Mouse (Mus musculus) lung, embryonic 16.5 days (tissue): Measurements from ENCODE around the gene Egfem1. TPM values are rescaled to one million over a fixed set of nuclear protein-coding genes. Genes with fewer than 3 reads are reported as not detected.

Experiments used
- ATAC-seq: fragments of 200-750 bp; cut with Nextera tagmentation; 2 replicates; pipeline ENCODE4 v1.8.0; 2017; ENCODE audit warnings: low read depth, mild to moderate bottlenecking, moderate library complexity
- H3K27ac ChIP-seq: fragments of 300-500 bp; sonication (generic); 2 replicates; pipeline ENCODE4 v1.5.1; 2014; ENCODE audit warnings: mild to moderate bottlenecking, control low read depth, low read length
- H3K27me3 ChIP-seq: fragments of 300-500 bp; sonication (generic); 2 replicates; pipeline ENCODE4 v1.6.1; 2014; ENCODE audit warnings: low read depth, low read length, mixed read lengths; ENCODE audit not compliant: control insufficient read depth, insufficient read depth
- H3K36me3 ChIP-seq: fragments of 300-500 bp; sonication (generic); 2 replicates; pipeline ENCODE4 v1.6.1; 2014; ENCODE audit warnings: low read length; ENCODE audit not compliant: control insufficient read depth, insufficient read depth
- H3K4me1 ChIP-seq: fragments of 300-500 bp; sonication (generic); replicated peaks from 2 replicates; pipeline ENCODE4 v1.6.1; 2014; ENCODE audit warnings: low read length, mixed read lengths; ENCODE audit not compliant: control insufficient read depth, insufficient read depth
- H3K4me2 ChIP-seq: fragments of 300-500 bp; sonication (generic); 2 replicates; pipeline ENCODE4 v1.6.1; 2014; ENCODE audit warnings: low read depth, low read length, control low read depth
- H3K4me3 ChIP-seq: fragments of 300-500 bp; sonication (generic); 2 replicates; pipeline ENCODE4 v1.5.1; 2014; ENCODE audit warnings: mild to moderate bottlenecking, low read length, control low read depth
- H3K9ac ChIP-seq: fragments of 300-500 bp; sonication (generic); 2 replicates; pipeline ENCODE4 v1.6.1; 2014; ENCODE audit warnings: low read length, control low read depth
- H3K9me3 ChIP-seq: fragments of 300-500 bp; sonication (generic); 2 replicates; pipeline ENCODE4 v1.6.1; 2016; ENCODE audit warnings: low read length; ENCODE audit not compliant: control insufficient read depth
- WGBS: fragments of 180-500 bp; shearing (Covaris S2); extraction: QIAGEN DNeasy Blood & Tissue Kit; methylation state at CpG from one replicate; pipeline ENCODE4 v1.1.7; 2014; 5-methylcytosine and 5-hydroxymethylcytosine counted together
- polyA plus RNA-seq: library from polyadenylated mRNA; unstranded; fragments of >200 nt; fragmentation: Nextera tagmentation; extraction: Ambion mirVana; gene quantifications from 2 replicates; pipeline ENCODE4 v1.2.1, GENCODE M21; 2015

Gene Egfem1
- polyA plus RNA-seq, 1 experiment from 2014 or later = 18.5 TPM

- Histone ChIP-seq H3K27me3 (no peaks in the 10 kb centered on the region), H3K4me3 (no peak overlapping the region), H3K4me1 (no peaks in the 10 kb centered on the region), H3K9ac (no peak overlapping the region), H3K4me2 (no peak overlapping the region), H3K9me3 (no peaks in the 10 kb centered on the region), H3K27ac (no peak overlapping the region), H3K36me3 (no peaks in the 10 kb centered on the region)
- 45% methylated on average over 2 of the region's 2 CpGs for WGBS
- ATAC-seq = no peak
These were observed 619.3 kb downstream of the Egfem1 start for GRCm38 (mm10) chr3:29701126-29701525.

- H3K9me3 ChIP-seq = no peaks in the 10 kb centered on the region
- 88% methylated on average over 2 of the region's 2 CpGs for WGBS
- no peak overlapping the region for H3K4me3 ChIP-seq
- no peaks in the 10 kb centered on the region for H3K36me3 ChIP-seq
- H3K27ac ChIP-seq = no peak overlapping the region
- H3K4me1 ChIP-seq = no peaks in the 10 kb centered on the region
- no peak overlapping the region for H3K4me2 ChIP-seq
- no peaks in the 10 kb centered on the region for H3K27me3 ChIP-seq
- no peak overlapping the region for H3K9ac ChIP-seq
- ATAC-seq = no peak
These were observed 625.0 kb downstream of the Egfem1 start for GRCm38 (mm10) chr3:29706816-29707215.

GRCm38 (mm10) chr3:29707467-29707866 lies 625.6 kb downstream of the Egfem1 start:
- Histone ChIP-seq H3K4me1 (no peaks in the 10 kb centered on the region), H3K9me3 (no peaks in the 10 kb centered on the region), H3K4me2 (no peak overlapping the region), H3K9ac (no peak overlapping the region), H3K36me3 (no peaks in the 10 kb centered on the region), H3K27me3 (no peaks in the 10 kb centered on the region), H3K4me3 (no peak overlapping the region), H3K27ac (no peak overlapping the region)
- 71% methylated on average over 1 of the region's 1 CpGs for WGBS
- no peak for ATAC-seq

GRCm38 (mm10) chr3:29726376-29726967 lies 644.6 kb downstream of the Egfem1 start:
- no peaks in the 10 kb centered on the region for H3K27me3 ChIP-seq
- H3K4me2 ChIP-seq = no peak overlapping the region
- ATAC-seq = no peak
- H3K36me3 ChIP-seq = no peaks in the 10 kb centered on the region
- WGBS = 62% methylated on average over 8 of the region's 8 CpGs
- H3K9me3 ChIP-seq = no peaks in the 10 kb centered on the region
- no peaks in the 10 kb centered on the region for H3K4me1 ChIP-seq
- no peak overlapping the region for H3K9ac ChIP-seq
- H3K27ac ChIP-seq = no peak overlapping the region
- H3K4me3 ChIP-seq = no peak overlapping the region

DNA sequence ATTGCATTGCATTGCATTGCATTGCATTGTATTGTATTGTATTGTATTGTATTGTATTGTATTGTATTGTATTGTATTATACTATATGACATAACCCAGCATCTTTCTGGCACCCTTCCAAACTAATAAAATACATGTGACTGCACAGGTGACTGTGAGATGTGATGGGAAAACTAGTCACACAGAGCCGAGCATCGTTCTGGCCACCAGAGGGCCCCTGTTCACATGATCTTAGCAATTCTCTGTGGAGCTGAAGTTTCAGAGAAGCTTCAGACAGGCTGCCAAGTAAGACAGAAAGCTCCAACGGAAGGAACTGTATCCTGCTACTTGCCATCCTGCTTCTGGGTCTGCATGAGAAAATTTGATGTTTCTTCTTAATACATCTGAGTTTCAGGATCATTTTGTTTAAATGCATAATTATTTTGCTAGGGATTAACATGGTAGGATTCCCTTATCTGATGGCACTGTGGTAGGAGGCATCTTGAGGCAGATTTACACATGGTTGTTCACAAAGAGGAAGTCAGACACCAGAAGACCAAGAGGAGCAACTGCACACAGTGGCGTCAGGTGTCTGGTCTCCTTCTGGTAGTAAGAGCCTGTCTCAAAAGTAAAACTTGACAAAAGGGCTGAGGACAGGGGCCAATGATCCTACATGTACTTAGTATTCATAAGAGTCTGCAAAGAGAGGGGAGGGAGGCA lies 648.4 kb downstream of the Egfem1 start:
- no peak overlapping the region for H3K4me2 ChIP-seq
- H3K36me3 ChIP-seq = no peaks in the 10 kb centered on the region
- WGBS = 12% methylated on average over 4 of the region's 4 CpGs
- no peak for ATAC-seq
- H3K27ac ChIP-seq = no peak overlapping the region
- H3K9me3 ChIP-seq = no peaks in the 10 kb centered on the region
- no peaks in the 10 kb centered on the region for H3K4me1 ChIP-seq
- H3K4me3 ChIP-seq = no peak overlapping the region
- H3K9ac ChIP-seq = no peak overlapping the region
- H3K27me3 ChIP-seq = no peaks in the 10 kb centered on the region

DNA sequence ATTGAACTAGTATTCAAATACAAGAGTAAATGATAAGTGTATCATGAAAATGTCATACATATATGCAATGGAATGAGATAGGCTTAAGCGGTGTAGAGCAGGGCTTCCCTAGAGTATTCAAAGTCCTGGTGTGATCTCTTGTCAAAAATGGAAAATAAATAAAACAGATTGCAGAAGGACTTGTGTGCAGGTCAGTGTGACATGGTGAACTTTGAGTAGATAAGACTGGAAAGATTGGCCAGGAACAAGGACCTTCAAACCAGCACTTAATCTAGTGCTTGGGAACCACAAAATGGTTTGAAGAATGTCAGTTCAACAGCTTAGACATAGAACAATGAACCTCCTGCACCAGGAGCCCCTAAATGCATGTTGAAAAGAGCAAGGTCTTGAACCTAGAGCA lies 649.7 kb downstream of the Egfem1 start:
- Histone ChIP-seq H3K4me1 (no peaks in the 10 kb centered on the region), H3K36me3 (no peaks in the 10 kb centered on the region), H3K27me3 (no peaks in the 10 kb centered on the region), H3K9ac (no peak overlapping the region), H3K27ac (no peak overlapping the region), H3K4me2 (no peak overlapping the region), H3K9me3 (no peaks in the 10 kb centered on the region), H3K4me3 (no peak overlapping the region)
- 82% methylated on average over 1 of the region's 1 CpGs for WGBS
- ATAC-seq = no peak

DNA sequence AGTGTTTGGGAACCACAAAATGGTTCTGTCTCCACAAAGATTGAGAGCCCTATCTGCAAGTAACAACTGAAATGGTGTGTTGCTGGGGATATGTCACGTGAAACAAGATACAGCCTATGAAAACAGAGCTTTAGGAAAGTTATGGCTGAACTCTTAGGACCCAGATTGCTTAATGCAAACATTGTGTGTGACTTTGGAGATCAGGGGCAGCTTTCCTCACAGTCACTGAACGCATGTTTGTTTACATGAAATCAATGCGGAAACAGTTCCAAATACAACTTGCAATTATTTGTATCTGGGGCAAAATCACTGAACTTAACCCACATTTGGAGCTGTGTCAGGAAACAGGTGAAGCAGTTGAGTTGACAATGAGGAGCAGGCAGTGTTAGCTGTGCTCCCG lies 650.8 kb downstream of the Egfem1 start:
- WGBS = 32% methylated on average over 4 of the region's 4 CpGs
- H3K9me3 ChIP-seq = no peaks in the 10 kb centered on the region
- ATAC-seq = no peak

GRCm38 (mm10) chr3:29734251-29734650 lies 652.4 kb downstream of the Egfem1 start:
- ATAC-seq = no peak
- Histone ChIP-seq H3K27me3 (no peaks in the 10 kb centered on the region), H3K9me3 (no peaks in the 10 kb centered on the region), H3K4me1 (no peaks in the 10 kb centered on the region), H3K27ac (no peak overlapping the region), H3K4me3 (no peak overlapping the region), H3K9ac (no peak overlapping the region), H3K36me3 (no peaks in the 10 kb centered on the region), H3K4me2 (no peak overlapping the region)
- WGBS = 54% methylated on average over 6 of the region's 6 CpGs

More for the DNA sequence above, 650.8 kb downstream of the Egfem1 start:
- Histone ChIP-seq H3K4me3 (no peak overlapping the region), H3K36me3 (no peaks in the 10 kb centered on the region), H3K4me2 (no peak overlapping the region), H3K27ac (no peak overlapping the region), H3K9ac (no peak overlapping the region), H3K27me3 (no peaks in the 10 kb centered on the region), H3K4me1 (no peaks in the 10 kb centered on the region)

- no peak overlapping the region for H3K27ac ChIP-seq
- no peaks in the 10 kb centered on the region for H3K9me3 ChIP-seq
- H3K36me3 ChIP-seq = no peaks in the 10 kb centered on the region
- no peaks in the 10 kb centered on the region for H3K27me3 ChIP-seq
- H3K4me1 ChIP-seq = no peaks in the 10 kb centered on the region
- 25% methylated on average over 5 of the region's 5 CpGs for WGBS
- no peak overlapping the region for H3K9ac ChIP-seq
- H3K4me3 ChIP-seq = no peak overlapping the region
- no peak overlapping the region for H3K4me2 ChIP-seq
- no peak for ATAC-seq
These were observed 657.5 kb downstream of the Egfem1 start for GRCm38 (mm10) chr3:29739292-29739691.
